Mouse (Mus musculus) megakaryocyte-erythroid progenitor cell, adult 5-6 weeks (primary cell): ENCODE results near the gene Glb1. TPM values are rescaled to one million over a fixed set of nuclear protein-coding genes. Genes with fewer than 3 reads are reported as not detected.
A peak's percentile ranks its signal among the peaks of the same experiment; 100 is the strongest.
"Not testable (repeated sequence)": the region's sequence is repeated elsewhere in the genome, so short reads cannot be mapped to it uniquely, and the experiment has no call there.

Experiments used
- ATAC-seq: replicated peaks from 2 replicates; pipeline ENCODE4 v1.8.0; 2016; ENCODE audit warnings: mild to moderate bottlenecking, inconsistent platforms; ENCODE audit not compliant: severe bottlenecking, poor library complexity, low FRiP score, low TSS enrichment
- total RNA-seq, 2 experiments: library from RNA; stranded (forward) in 1 of 2; stranded (reverse) in 1 of 2; fragments of 200-1000, 215-1000 nt in 1 of 2; fragments of >200 nt in 1 of 2; fragmentation: Nextera tagmentation in 1 of 2; gene quantifications; 2 replicates each; pipeline ENCODE4 v1.2.3; 2014 to 2017

The Glb1 gene
- total RNA-seq, 2 experiments from 2014 or later = 11.5 to 15.9 TPM

DNA sequence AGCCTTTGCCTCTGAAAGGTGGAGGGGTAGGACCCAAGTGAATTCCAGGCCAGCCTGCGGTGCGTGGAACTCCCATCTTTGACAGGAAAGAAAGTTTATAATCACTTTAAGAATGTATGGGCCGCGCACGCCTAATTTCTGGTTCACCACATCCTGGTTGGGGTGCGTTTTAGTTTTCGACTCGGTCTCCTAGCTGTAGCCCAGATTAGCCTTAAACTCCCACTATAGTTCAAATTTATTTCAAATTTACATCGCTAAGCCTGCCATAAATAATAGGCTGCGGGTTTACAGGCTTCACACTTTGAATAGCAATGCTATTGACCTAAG is 10.2 kb upstream of the Glb1 start:
- no peak for ATAC-seq

DNA sequence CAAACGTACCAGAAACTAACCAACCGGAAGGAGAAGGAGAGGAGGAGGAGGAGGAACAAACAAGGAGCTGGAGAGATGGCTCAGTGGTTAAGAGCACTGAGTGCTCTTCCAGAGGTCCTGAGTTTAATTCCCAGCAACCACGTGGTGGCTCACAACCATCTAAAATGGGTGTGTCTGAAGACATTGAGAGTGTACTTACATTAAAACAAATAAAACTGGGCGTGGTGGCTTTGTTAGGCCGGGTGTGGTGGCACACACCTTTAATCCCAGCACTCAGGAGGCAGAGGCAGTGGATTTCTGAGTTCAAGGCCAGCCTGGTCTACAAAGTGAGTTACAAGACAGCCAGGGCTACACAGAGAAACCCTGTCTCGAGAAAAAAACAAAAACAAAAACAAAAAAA is 6.7 kb upstream of the Glb1 start:
- ATAC-seq = not testable (repeated sequence)

DNA sequence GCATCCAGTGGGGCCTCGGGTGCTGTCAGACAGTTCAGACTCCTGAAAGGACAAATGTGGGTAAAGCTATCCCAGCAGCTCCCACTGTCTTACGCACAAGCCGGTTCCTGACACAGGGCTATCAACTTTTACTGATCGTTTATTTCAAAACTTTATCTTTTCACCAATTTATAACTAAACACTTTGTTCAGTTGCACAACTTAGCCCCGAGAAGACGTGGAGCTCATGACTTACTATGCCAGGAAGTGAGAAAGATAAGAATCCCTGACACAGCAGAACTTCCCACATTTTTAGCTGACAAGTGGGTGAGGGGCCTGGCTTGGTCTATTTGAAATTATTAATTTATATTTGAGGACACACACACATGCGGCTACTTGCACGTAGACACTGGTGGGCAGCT is 6.2 kb upstream of the Glb1 start:
- ATAC-seq = no peak

DNA sequence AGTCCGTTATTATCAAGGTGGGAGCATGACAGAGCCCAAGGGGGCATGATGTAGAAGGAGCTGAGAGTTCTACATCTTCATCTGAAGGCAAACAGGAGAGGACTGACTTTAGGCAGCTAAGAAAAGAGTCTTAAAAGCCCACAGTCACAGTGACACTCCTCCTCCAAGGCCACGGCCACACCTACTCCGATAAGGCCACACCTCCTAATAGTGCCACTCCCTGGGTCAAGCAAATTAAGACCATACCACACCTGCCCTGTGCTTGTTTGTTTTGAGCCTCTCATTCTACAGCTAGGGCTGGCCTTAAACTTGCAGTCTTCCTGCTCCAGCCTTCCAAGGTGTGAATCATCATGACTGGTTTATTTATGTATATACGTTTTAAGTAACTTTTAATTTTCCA is 5.6 kb upstream of the Glb1 start:
- ATAC-seq = no peak

DNA sequence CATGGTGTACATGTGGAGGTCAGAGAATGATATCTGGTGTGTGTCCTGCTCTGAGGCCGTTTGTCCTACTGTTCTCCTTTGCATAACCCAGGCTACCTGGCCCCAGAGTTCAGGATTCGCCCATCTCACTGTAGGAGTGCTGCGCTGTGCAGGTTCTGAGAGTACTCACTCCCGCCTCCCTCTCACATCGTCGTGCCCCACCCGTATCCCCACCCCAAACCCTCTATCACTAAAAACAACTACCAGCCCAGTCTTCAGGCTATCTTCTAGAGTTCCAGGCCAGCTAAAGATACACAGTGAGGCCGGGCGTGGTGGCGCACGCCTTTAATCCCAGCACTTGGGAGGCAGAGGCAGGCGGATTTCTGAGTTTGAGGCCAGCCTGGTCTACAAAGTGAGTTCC is 1.2 kb upstream of the Glb1 start:
- no peak for ATAC-seq

DNA sequence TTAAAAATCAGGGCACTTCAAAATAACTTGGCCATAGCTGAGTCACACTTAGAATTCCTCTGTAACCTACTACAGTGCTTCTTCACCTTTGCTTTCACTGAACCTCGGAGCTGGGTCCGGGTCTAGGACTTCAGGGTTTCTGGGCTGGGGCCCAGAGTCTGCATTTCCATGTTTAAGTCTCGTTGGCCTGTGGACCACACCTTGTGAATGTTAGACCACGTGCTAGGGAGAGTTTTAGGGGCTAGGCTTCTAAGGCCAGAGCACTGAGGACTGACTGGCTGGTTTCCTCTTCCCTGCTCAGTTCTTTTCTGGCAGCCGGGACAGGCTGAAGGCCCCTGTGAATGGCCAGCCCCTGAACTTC is 308 bp upstream of the Glb1 start:
- ATAC-seq = no peak

DNA sequence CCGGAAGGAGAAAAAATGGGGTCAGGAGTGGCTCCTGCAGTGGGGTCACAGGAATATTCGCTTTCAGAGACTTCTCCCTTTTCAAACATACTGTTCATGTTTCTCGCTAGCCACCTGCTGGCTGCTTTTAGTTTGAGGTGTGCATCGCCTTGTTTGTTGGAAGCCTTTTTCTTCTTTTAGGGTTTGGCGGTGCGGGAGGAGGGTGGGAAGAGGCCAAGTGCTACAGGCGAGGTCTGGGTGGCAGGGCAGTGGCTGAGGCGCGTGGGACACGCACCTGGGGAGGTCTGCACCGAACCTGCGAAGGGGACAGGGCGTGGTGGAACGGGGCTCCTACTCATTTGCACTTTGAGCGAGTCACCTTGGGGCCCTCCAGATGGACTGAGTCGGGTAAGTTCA is 807 bp downstream of the Glb1 start:
- peak; percentile 60 for ATAC-seq

DNA sequence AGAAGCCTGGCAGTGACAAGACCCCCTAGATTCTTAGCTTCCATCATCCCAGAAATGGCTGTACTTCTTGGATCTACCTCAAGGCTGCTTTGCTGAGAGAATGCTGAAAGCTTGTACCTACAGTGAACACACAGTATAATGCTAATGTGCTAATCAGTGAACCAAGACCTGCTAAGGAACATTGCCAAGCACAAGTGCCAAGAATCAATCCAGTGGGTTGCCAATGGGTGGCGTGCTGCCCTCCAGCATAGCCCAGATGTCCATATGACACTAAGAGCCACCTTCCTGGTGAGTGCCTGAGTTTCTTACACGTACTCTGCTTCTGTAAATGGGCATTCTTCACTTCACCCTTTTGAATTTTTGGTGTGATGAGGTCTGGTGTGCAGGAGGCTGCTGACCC is 6.8 kb downstream of the Glb1 start:
- 0 out of 2 replicates have a peak, but pooled peaks have one; percentile 35 for ATAC-seq

DNA sequence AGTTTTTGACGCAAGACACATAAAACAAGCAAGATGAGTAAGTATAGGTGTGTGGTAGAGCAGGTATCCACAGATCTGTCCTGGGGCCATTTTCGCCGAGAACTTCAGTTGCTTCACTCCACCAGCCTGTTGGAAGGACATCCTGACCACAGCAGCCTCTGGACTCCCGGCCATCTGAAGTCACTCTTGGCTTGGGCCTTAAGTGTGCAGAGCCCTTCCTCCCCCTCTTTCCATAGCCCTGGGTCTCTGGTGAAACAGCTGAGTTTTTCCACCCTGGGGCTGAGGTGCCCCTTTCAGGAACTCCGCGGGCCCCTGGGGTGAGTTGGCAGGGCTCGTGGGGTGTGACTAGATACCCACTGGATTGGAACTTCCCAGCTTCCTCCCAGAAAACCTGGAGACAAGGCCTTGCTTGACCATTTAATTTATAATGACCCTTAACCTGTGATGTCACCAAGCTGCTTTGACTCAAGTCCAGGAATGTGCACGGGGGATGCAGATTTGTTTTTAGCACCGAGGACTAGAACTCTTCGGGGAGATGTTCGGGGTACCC is 9.5 kb downstream of the Glb1 start:
- ATAC-seq = no peak

DNA sequence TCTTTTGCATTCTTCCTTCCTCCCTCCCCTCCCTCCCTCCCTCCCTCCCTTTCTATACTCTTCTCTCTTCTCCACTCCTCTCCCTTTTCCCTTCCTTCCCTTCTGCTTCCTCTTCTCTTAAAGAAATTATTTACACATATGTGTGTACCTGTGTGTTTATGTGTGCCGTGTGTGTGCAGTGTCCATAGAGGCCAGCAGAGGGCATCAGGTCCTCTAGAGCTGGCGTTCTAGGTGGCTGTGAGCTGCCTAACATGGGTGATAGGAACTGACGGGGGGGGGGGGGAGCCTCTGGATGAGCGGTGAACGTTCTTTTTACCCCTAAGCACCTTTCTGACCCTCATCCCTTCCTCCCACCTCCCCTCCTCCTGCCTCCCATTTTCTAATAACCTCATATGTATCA is 10.4 kb downstream of the Glb1 start:
- ATAC-seq = no peak

DNA sequence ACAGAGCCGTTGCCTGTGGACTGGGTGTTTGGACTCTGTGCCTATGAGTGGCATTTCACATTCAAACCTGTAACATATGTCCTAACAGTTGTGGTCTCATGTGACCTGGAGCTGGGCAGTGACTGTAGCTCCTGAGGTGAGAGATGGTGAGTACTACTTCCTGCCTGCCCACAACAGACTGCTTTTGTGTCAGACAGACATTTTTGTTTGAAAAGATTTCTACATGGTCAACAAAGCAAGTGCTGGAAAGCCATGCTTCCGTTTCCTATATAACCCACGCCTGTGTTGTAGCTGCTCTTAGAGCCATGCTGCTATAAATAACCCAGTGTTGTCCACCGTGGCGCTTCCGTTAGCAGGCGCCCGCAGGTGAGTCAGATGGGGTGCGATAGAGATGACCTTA is 11.5 kb downstream of the Glb1 start:
- ATAC-seq = no peak

DNA sequence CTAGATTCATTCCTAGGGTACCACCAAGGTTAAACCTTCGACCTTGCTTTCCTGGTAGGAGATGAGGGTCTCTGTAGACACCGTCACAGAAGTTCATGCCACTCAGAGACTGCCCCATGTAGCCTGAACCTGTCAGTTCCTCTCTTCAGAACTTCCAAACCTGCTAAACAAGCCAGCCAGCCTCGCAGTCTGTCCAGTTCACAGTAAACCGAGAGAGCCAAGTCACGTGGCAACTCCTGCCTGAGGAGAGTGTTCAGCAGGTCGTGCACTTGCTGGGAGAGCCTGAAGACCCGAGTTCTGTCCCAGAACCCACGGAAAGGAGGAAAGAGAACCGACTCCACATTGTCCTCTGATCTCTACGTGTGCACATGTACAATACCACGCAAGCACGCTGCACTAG is 13.0 kb downstream of the Glb1 start:
- no peak for ATAC-seq

DNA sequence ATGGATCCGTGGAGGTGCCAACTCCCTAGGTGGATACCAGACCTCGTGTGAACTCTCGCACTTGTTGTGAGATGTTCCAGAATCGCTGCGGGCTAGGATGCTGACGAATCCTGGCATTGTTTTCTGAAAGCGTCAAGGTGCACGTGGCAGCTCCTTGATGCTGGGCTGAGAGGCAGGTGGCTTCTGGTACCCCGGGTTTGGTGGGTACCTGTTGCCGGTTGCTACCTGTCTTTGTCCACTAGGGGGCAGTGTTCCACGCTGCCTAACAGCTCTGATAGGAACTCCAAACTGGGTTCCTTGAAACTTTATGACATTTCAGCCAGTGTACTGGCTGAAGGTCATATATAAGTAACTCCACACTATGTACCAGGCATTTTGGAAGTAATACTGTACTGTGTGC is 14.8 kb downstream of the Glb1 start:
- peak; percentile 73 for ATAC-seq

DNA sequence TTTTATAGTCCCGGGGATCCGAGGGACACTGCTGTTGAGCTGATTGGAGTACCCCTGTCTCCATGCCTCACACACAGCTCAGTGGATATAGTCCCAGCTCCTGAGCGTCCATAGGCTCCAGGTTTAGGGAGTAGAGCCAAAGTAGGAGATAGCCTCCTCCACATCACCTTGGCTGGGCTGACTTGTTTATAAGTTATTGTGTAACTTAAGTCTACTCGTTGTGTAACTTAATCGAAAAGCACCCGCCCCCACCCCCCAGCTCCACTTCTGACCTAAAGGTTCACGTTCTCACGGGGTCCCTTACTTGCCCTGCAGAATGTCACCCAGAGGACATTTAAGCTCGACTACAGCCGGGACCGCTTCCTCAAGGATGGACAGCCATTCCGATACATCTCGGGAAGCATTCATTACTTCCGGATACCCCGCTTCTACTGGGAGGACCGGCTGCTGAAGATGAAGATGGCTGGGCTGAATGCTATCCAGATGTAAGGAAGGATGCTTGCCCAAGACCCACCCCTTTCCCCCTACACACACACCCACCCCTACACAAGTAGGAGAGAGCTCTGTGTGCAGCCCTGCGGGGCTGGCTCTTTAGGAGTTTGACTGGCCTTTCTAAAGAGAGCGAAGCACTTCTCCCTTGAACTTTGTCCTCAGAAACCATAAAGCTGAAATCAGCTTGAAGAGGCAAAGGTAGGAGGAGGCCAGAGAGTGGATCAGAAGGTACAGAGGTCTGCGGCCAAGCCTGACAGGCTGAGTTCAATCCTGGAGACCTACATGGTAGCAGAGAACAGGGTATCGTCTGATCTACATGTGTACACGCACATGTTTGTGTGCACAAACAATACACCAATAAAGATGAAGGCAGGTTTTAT is 16.0 kb downstream of the Glb1 start:
- ATAC-seq = no peak

DNA sequence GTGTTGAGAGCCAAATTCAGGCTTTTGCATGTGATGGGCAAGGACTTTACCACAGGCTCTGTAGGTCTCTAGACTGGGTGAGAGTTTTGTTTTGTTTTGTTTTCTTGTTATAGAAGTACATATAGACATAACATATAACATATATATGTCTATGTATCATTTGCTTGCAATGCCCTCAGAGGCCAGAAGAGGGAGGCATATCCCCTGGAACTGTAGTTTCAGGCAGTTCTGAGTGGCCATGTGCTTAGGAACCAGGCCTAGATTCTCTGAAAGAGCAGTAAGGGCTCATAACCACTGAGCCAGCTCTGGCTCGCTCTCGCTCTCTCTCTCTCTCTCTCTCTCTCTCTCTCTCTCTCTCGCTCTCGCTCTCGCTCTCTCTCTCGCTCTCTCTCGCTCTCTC is 17.3 kb downstream of the Glb1 start:
- peak; percentile 88 for ATAC-seq

DNA sequence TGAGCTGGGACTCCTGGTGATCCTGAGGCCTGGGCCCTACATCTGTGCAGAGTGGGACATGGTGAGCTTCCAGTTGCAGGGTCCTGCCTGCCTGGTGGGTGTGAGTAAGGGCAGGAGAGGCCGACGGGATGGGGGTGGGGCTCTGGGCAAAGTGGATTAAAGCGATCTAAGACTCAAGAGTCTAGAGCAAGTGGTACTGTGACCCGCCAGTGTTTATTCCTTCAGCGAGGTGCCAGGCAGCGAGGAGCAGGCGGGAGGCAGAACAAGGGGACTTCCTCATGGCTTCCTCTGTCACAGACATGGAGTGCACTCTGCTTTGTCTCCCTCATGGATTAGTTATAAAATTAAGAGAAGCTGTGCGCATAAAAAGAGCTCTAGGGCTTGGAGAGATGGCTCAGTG is 19.6 kb downstream of the Glb1 start:
- no peak for ATAC-seq

DNA sequence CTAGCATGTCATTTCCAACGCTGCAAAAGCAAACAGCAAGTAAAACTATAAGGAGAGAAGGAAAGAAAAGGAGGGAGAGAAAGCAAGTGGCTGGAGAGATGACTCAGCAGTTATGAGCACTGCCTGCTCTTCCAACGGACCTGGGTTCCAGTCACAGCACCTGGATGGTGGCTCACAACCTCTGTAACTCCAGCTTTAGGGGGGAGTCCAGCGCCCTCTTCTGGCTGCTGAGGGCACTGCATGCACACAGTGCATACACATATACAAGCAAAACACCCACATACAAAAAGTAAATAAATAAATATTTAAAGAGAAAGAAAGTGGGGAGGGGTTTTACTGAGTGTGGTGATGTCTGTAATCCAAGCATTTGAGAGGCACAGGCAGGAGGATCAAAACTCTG is 20.2 kb downstream of the Glb1 start:
- no peak for ATAC-seq

DNA sequence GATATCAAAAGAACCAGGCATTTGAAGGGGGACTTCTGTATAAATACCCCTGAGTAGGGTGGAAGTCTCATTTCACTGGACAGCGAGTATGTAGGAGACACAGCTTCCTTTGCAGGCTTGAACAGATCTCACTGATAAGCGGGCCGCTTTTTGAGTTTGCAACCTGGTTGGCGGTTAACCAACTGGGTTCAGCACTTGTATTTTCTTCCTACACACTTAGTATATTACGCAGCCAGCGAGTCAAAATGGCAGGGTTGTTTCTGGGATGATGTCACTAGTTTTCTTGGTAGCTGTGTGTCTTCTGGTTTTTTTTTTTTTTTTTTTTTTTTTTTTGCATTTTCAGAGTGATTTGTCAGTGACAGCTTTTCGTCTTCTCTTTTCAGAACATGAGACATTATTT is 20.9 kb downstream of the Glb1 start:
- no peak for ATAC-seq

DNA sequence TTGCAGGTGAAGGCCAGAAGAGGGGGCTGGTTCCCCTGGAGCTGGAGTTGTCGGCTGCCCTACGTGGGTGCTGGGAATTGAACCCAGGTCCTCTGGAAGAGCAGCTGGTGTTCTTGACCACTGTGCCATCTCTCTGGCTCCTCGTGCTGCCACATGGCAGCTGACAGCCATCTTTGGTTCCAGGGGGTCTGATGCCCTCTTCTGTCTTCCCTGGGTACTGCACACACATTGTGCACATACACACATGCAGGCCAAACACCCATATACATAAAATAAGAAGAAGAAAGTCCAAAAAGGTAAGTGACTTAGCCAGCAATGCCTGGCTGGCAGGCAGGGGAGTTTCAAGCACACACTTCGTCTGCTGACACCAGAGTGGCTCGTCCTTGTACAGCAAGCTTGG is 24.7 kb downstream of the Glb1 start:
- ATAC-seq = no peak

DNA sequence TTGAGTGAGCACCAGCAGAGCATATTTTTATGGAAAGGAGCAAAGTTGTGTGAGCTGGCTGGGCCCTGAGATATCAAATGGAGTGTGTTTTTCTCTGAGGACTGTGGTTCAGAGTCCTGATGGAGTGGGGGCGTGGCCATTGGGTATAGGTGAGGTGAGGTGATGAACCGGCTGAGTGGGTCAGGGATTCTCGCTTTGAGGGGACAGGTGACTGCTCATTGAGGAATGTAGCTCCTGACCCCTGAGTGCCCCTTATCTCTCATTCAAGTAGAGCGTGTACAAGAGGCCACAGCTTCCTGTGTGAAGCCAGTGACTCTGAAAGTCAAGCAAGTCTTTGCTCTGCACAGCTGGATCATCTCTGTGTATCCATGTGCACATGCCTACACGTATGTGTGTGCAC is 25.3 kb downstream of the Glb1 start:
- ATAC-seq = no peak

DNA sequence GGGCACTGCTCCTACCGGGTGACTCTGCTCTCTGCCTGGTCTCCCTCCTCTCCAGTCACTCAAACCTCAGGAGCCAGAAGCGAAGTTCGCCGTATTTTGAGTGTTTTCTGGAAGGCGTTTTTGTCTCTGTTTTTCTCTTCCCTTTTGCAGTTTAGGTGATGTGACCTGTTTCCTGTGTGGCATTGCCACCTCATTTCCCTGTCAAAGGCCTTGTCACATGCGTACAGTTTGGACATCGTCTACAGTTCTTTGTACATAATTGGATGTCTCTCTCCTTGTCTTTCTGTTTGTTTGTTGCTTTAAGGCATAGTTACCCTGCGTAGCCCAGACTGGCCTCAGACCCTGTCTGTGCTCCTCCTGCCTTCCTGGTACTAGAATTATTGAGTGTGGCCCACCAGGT is 26.5 kb downstream of the Glb1 start:
- no peak for ATAC-seq
